Mouse (Mus musculus) ES-E14 (cell line): ENCODE results near the gene Tpst2.

ENCODE experiments used
- CHD2 ChIP-seq: IDR thresholded peaks from 2 replicates; pipeline ENCODE4 v1.6.1; 2014; ENCODE audit warnings: mild to moderate bottlenecking, low read depth, low read length, inconsistent platforms
- MAFK ChIP-seq: IDR thresholded peaks from 2 replicates; pipeline ENCODE4 v1.6.1; 2014; ENCODE audit warnings: mild to moderate bottlenecking, low read depth, low read length, inconsistent platforms; ENCODE audit not compliant: insufficient read depth
- ZC3H11A ChIP-seq: IDR thresholded peaks from 2 replicates; pipeline ENCODE4 v1.6.1; 2012; ENCODE audit warnings: low read depth, mild to moderate bottlenecking, inconsistent platforms, low read length, borderline replicate concordance
- ZNF384 ChIP-seq: IDR thresholded peaks from 2 replicates; pipeline ENCODE4 v1.6.1; 2012; ENCODE audit warnings: low read depth, low read length, inconsistent platforms

DNA sequence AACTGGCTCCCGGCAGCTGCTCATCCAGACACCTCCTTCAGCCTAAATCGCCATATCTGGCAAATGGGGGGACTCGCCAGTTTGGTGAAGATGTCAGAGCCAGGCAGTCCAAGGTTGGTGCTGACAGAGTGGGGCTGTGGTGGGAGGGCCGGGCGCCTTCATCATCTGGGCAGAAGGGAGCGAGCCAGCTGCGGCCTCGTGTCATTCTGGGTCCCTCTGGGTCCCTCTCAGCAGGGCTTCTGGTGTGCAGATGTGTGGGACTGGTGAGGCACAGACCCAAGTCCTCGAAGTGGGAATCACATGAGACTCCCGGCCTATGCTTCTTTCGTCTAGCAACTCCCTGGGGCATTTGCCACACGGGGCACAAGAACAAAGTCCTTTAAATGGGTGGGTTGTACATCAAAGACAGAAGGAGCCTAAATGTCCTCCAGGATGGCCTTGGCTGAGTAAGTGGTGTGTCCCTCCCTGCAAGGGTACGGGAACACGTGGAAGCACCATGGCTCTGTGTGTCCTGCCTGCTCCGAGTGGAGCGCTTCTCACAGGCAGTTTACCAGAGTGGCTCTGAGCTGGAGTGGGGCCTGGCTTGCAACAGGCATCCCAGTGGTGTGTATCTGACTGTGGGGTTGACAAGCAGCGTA lies 16.0 kb downstream of the Tpst2 start:
- no peak for TF ChIP-seq MAFK
- no peak for TF ChIP-seq ZC3H11A
- no peak for TF ChIP-seq ZNF384
- TF ChIP-seq CHD2 = no peak
